Mouse (Mus musculus): ENCODE measurements at regions not wholly inside any gene's neighbourhood (a gene's known extent, or its start where the extent isn't known, plus 50 kb on each side); places are given as distances from the start of the nearest gene placed in this dataset.

- no peak for ATAC-seq
- Histone ChIP-seq H3K36me3 (ENCODE audit: control insufficient read depth, insufficient read depth, low read length) (no peaks in the 10 kb centered on the region), H3K4me3 (ENCODE audit: low read length) (no peak overlapping the region), H3K27me3 (replicated peaks; ENCODE audit: control insufficient read depth, insufficient read depth, low read length) (no peaks in the 10 kb centered on the region), H3K4me2 (ENCODE audit: low read length) (no peak overlapping the region), H3K9ac (ENCODE audit: low read depth, low read length) (no peak overlapping the region), H3K4me1 (ENCODE audit: control insufficient read depth, insufficient read depth, low read depth, low read length) (peaks cover 38% of the 10 kb centered on the region), H3K9me3 (ENCODE audit: control insufficient read depth, low read length) (no peaks in the 10 kb centered on the region), H3K27ac (ENCODE audit: low read depth, low read length) (no peak overlapping the region)
- WGBS = 54% methylated on average over 9 of the region's 9 CpGs
Observed at GRCm38 (mm10) chr7:67446606-67447005, 73.9 kb upstream of the Mef2a start.

DNA sequence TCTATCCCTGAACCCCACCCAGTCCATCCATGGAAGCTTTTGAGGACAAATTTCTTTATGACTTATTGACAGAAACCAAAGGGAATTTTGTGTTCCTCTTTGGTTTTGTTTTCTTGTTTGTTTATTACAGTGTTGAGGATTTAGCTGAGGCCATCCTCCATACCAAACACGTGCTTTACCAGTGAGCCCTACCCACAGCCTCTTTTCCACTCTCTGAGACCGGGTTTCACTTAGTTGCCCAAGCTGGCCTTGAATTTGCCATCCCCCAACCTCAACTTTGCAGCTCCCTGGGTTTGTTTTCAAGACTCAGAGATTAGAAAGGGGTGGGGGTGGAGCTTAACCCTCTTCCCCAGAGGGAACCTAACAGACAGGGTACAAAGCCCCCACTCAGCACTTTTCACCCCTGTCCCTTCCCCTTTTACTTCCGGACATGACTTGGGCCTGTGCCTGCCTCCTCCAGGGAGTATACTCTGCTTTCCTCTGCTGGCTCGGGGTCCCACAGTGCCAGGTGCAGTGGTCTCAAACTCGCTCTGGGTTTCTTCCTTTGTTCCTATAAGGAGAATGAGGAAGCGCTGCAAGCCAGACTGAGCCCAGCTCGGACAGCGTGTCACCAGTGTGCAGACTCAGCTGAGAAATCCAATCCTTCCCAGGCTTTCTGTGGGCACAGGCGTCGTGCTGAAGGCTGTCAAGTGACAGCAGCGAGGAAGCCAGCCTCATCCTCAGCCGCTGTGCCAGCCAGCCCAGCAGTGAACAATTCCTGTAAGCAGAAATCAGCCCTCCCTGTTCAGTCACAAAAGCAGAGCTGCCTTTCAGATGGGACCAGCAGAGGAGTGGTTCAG lies 72.8 kb upstream of the Mef2a start:
- Histone ChIP-seq H3K4me3 (ENCODE audit: low read length) (no peak overlapping the region), H3K9ac (ENCODE audit: low read depth, low read length) (no peak overlapping the region; the same call in 1 of the 2 replicates), H3K4me1 (ENCODE audit: control insufficient read depth, insufficient read depth, low read depth, low read length) (peaks cover 38% of the 10 kb centered on the region), H3K9me3 (ENCODE audit: control insufficient read depth, low read length) (no peaks in the 10 kb centered on the region), H3K27ac (ENCODE audit: low read depth, low read length) (peak overlapping the region; percentile 51), H3K4me2 (ENCODE audit: low read length) (no peak overlapping the region), H3K27me3 (replicated peaks; ENCODE audit: control insufficient read depth, insufficient read depth, low read length) (no peaks in the 10 kb centered on the region), H3K36me3 (ENCODE audit: control insufficient read depth, insufficient read depth, low read length) (no peaks in the 10 kb centered on the region)
- WGBS = 16% methylated on average over 12 of the region's 12 CpGs
- peak; percentile 51 for ATAC-seq

DNA sequence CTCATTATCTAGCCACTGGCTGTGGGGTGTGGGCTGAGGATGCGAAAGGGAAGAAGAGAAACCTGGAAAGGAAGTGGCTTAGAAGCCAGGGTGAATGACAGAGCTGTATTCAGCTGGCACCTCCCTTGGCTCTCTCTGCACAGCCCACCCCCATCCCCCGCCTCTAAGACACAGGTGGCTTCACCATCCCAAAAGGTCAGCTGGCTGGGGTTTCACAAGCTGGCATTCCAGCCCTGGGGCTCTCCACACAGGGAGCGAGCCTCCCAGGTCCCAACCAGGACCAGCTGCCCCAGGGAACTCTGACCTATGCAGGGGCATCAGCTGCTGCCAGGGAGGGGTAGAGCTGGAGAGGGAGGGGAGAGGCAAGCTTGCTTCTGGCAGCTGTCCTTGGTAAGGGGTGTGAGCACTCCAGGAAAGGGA lies 71.9 kb upstream of the Mef2a start:
- ATAC-seq = peak; percentile 41
- no peak overlapping the region for H3K4me3 ChIP-seq (ENCODE audit: low read length)
- H3K27ac ChIP-seq (ENCODE audit: low read depth, low read length) = peak overlapping the region; percentile 49
- H3K9me3 ChIP-seq (ENCODE audit: control insufficient read depth, low read length) = no peaks in the 10 kb centered on the region
- H3K36me3 ChIP-seq (ENCODE audit: control insufficient read depth, insufficient read depth, low read length) = no peaks in the 10 kb centered on the region
- H3K27me3 ChIP-seq (replicated peaks; ENCODE audit: control insufficient read depth, insufficient read depth, low read length) = no peaks in the 10 kb centered on the region
- peak overlapping the region; percentile 14; the same call in 1 of the 2 replicates for H3K9ac ChIP-seq (ENCODE audit: low read depth, low read length)
- H3K4me2 ChIP-seq (ENCODE audit: low read length) = no peak overlapping the region
- peaks cover 38% of the 10 kb centered on the region for H3K4me1 ChIP-seq (ENCODE audit: control insufficient read depth, insufficient read depth, low read depth, low read length)
- 47% methylated on average over 3 of the region's 3 CpGs for WGBS

DNA sequence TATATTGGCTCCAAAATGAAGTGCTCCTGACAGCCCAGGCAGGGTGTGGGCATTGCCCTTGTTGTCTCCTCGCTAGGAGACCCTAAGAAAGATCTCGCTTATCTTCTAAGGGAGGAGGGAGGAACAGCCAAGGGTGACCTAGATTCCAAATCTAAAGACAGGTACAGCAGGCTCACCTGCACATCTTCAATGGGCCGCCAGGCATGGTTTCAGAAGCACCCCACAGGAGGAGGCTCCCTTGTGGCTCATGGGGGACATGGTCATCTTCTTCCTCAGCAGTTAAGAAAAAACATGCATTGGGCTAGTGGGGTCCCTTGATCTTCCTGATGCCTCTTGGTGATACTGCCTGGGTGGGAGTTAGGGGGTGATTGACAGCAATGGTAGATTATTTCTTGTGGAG lies 71.0 kb upstream of the Mef2a start:
- Histone ChIP-seq H3K4me3 (ENCODE audit: low read length) (no peak overlapping the region), H3K4me1 (ENCODE audit: control insufficient read depth, insufficient read depth, low read depth, low read length) (peaks cover 38% of the 10 kb centered on the region), H3K27ac (ENCODE audit: low read depth, low read length) (peak overlapping the region; percentile 75), H3K9ac (ENCODE audit: low read depth, low read length) (peak overlapping the region; percentile 57), H3K27me3 (replicated peaks; ENCODE audit: control insufficient read depth, insufficient read depth, low read length) (no peaks in the 10 kb centered on the region), H3K9me3 (ENCODE audit: control insufficient read depth, low read length) (no peaks in the 10 kb centered on the region), H3K36me3 (ENCODE audit: control insufficient read depth, insufficient read depth, low read length) (no peaks in the 10 kb centered on the region), H3K4me2 (ENCODE audit: low read length) (peak overlapping the region; percentile 34)
- 59% methylated on average over 3 of the region's 3 CpGs for WGBS
- peak; percentile 2; the same call in 1 of the 2 replicates for ATAC-seq

DNA sequence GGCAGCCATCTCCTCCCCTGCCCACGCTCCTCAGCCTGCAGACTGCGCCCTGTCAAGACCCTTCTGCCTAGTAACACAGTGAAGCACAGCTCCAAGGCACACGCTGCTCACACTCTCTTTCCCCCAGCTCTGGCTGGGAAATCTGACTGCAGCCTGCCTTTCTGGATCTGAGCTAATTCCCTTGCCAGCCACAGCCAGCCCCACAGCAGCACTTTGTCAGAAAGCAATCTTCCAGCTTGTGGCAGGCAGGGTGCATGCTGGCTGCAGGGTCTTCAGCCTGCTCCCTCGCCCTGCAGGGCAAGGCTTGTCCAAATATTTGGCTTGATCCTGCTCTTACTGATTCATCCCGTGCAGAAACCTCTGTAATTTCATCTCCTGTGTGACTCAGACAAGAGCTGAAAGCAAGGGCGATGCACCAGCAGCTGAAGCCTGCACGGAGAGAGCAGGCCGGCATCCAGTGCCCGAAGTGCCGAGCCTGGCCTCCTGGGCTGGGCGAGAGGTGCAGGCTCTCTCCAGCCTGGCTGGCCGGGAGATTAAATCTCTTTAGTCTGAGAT lies 70.4 kb upstream of the Mef2a start:
- H3K4me2 ChIP-seq (ENCODE audit: low read length) = peak overlapping the region; percentile 34

DNA sequence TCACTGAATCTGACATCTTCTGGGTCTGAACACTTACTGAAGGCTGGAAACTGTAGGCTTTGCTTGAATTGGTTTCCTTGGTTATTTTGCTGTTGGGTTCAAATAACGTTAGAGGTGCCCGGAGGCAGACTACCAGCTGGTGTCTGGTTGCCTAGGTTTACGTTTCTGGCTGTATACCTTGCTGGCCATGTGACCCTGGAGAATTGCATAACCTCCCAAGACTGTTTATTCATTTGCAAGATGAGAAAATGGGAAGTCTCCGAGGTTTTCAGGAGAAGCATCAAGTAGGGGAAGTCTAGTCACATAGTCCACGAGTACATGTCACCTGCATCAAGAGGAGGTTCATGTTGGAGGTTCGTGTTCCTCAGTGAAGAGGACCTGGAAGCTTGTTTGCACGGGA lies 69.6 kb upstream of the Mef2a start:
- Histone ChIP-seq H3K4me1 (ENCODE audit: control insufficient read depth, insufficient read depth, low read depth, low read length) (peaks cover 38% of the 10 kb centered on the region), H3K9ac (ENCODE audit: low read depth, low read length) (no peak overlapping the region), H3K4me2 (ENCODE audit: low read length) (no peak overlapping the region), H3K4me3 (ENCODE audit: low read length) (no peak overlapping the region), H3K27ac (ENCODE audit: low read depth, low read length) (no peak overlapping the region), H3K36me3 (ENCODE audit: control insufficient read depth, insufficient read depth, low read length) (no peaks in the 10 kb centered on the region), H3K27me3 (replicated peaks; ENCODE audit: control insufficient read depth, insufficient read depth, low read length) (no peaks in the 10 kb centered on the region), H3K9me3 (ENCODE audit: control insufficient read depth, low read length) (no peaks in the 10 kb centered on the region)
- ATAC-seq = no peak
- 76% methylated on average over 7 of the region's 7 CpGs for WGBS

More for the DNA sequence above, 70.4 kb upstream of the Mef2a start:
- WGBS = 14% methylated on average over 12 of the region's 12 CpGs
- Histone ChIP-seq H3K27ac (ENCODE audit: low read depth, low read length) (peak overlapping the region; percentile 75), H3K27me3 (replicated peaks; ENCODE audit: control insufficient read depth, insufficient read depth, low read length) (no peaks in the 10 kb centered on the region), H3K4me3 (ENCODE audit: low read length) (no peak overlapping the region), H3K4me1 (ENCODE audit: control insufficient read depth, insufficient read depth, low read depth, low read length) (peaks cover 38% of the 10 kb centered on the region), H3K9ac (ENCODE audit: low read depth, low read length) (peak overlapping the region; percentile 57), H3K9me3 (ENCODE audit: control insufficient read depth, low read length) (no peaks in the 10 kb centered on the region), H3K36me3 (ENCODE audit: control insufficient read depth, insufficient read depth, low read length) (no peaks in the 10 kb centered on the region)
- peak; percentile 67 for ATAC-seq

- Histone ChIP-seq H3K36me3 (ENCODE audit: control insufficient read depth, insufficient read depth, low read length) (no peaks in the 10 kb centered on the region), H3K4me2 (ENCODE audit: low read length) (no peak overlapping the region), H3K27ac (ENCODE audit: low read depth, low read length) (no peak overlapping the region), H3K4me3 (ENCODE audit: low read length) (no peak overlapping the region), H3K9ac (ENCODE audit: low read depth, low read length) (no peak overlapping the region), H3K27me3 (replicated peaks; ENCODE audit: control insufficient read depth, insufficient read depth, low read length) (no peaks in the 10 kb centered on the region), H3K4me1 (ENCODE audit: control insufficient read depth, insufficient read depth, low read depth, low read length) (peaks cover 36% of the 10 kb centered on the region), H3K9me3 (ENCODE audit: control insufficient read depth, low read length) (no peaks in the 10 kb centered on the region)
- ATAC-seq = no peak
- WGBS = 80% methylated on average over 8 of the region's 8 CpGs
Observed at GRCm38 (mm10) chr7:67440806-67441205, 68.1 kb upstream of the Mef2a start.

- Histone ChIP-seq H3K36me3 (ENCODE audit: control insufficient read depth, insufficient read depth, low read length) (no peaks in the 10 kb centered on the region), H3K9me3 (ENCODE audit: control insufficient read depth, low read length) (no peaks in the 10 kb centered on the region), H3K4me3 (ENCODE audit: low read length) (no peak overlapping the region), H3K9ac (ENCODE audit: low read depth, low read length) (no peak overlapping the region), H3K4me1 (ENCODE audit: control insufficient read depth, insufficient read depth, low read depth, low read length) (peaks cover 8% of the 10 kb centered on the region), H3K27ac (ENCODE audit: low read depth, low read length) (no peak overlapping the region), H3K27me3 (replicated peaks; ENCODE audit: control insufficient read depth, insufficient read depth, low read length) (no peaks in the 10 kb centered on the region), H3K4me2 (ENCODE audit: low read length) (no peak overlapping the region)
- ATAC-seq = no peak
- 85% methylated on average over 8 of the region's 8 CpGs for WGBS
Observed at GRCm38 (mm10) chr7:67437216-67438006, 64.8 kb upstream of the Mef2a start.

All from hindbrain, embryonic 16.5 days (tissue).